Mouse (Mus musculus): ENCODE results near the gene Slc37a2. TPM values are rescaled to one million over a fixed set of nuclear protein-coding genes. Genes with fewer than 3 reads are reported as not detected.

Gene Slc37a2
- polyA plus RNA-seq, 1 experiment from 2014 or later: 20.1 TPM

DNA sequence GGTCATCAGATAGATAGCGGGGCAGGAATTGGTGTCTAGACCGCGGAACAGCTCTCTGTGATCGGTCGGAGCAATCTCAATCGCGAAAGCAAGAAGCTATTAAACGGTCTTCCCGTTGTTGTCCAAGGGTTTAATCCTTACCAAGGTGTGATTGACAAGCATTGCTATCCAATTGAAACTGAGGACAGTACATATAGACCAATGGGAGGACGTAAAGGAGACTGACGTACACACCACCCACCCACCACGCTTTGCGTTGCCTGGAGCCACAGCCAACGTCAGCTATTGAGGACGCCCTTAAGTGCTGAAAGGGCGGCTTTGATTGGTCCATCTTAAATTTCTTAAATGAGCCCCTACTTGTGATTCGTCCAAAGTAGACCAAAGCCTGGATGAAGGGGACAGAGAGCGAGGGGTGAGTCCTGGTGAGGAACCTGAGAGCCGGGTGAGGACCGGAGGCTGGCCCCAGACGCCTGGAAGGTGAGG, 47.6 kb downstream of the Slc37a2 start, which contains the start of gene Tmem218:
Tmem218 (plus strand) TSS at position 295 of the 483 bp plus-strand sequence.
- peak within 1 kb of the TSS; percentile 35; the same call in 1 of the 2 replicates for H3K9ac ChIP-seq (ENCODE audit: low read depth, low read length)
- no peak for TF ChIP-seq CTCF (IDR thresholded peaks at IDR 0.05; ENCODE audit: low read depth)
- H3K4me3 ChIP-seq (ENCODE audit: low read depth, low read length): peak within 1 kb of the TSS; percentile 57
- peak within 1 kb of the TSS; percentile 60; the same call in 1 of the 2 replicates for H3K27ac ChIP-seq (ENCODE audit: low read depth, low read length)
- H3K4me1 ChIP-seq (replicated peaks; ENCODE audit: control insufficient read depth, insufficient read depth, low read length): 0 out of 2 replicates have a peak, but pooled peaks cover 4% of the 10 kb centered on the region
- no peaks in the 10 kb centered on the region for H3K9me3 ChIP-seq (ENCODE audit: control insufficient read depth)
- H3K27me3 ChIP-seq (replicated peaks; ENCODE audit: control insufficient read depth, insufficient read depth, low read length): no peaks in the 10 kb centered on the region
- peak; percentile 100 for ATAC-seq
- H3K36me3 ChIP-seq (ENCODE audit: control insufficient read depth, insufficient read depth): no peaks in the 10 kb centered on the region
- H3K4me2 ChIP-seq (replicated peaks; ENCODE audit: low read depth): peak within 1 kb of the TSS; percentile 79
- WGBS: under 1% methylated on average over 21 of the region's 21 CpGs

- no peak overlapping the region for H3K4me3 ChIP-seq (ENCODE audit: low read depth, low read length)
- 23% methylated on average over 5 of the region's 5 CpGs for WGBS
- TF ChIP-seq CTCF (IDR thresholded peaks at IDR 0.05; ENCODE audit: low read depth): no peak
- H3K9me3 ChIP-seq (ENCODE audit: control insufficient read depth): no peaks in the 10 kb centered on the region
- H3K36me3 ChIP-seq (ENCODE audit: control insufficient read depth, insufficient read depth): no peaks in the 10 kb centered on the region
- H3K4me2 ChIP-seq (replicated peaks; ENCODE audit: low read depth): no peak overlapping the region
- ATAC-seq: no peak
- no peaks in the 10 kb centered on the region for H3K27me3 ChIP-seq (replicated peaks; ENCODE audit: control insufficient read depth, insufficient read depth, low read length)
- H3K4me1 ChIP-seq (replicated peaks; ENCODE audit: control insufficient read depth, insufficient read depth, low read length): 0 out of 2 replicates have a peak, but pooled peaks cover 4% of the 10 kb centered on the region
- no peak overlapping the region for H3K27ac ChIP-seq (ENCODE audit: low read depth, low read length)
- no peak overlapping the region for H3K9ac ChIP-seq (ENCODE audit: low read depth, low read length)
Measured at GRCm38 (mm10) chr9:37203884-37204283, 51.7 kb downstream of the Slc37a2 start.

DNA sequence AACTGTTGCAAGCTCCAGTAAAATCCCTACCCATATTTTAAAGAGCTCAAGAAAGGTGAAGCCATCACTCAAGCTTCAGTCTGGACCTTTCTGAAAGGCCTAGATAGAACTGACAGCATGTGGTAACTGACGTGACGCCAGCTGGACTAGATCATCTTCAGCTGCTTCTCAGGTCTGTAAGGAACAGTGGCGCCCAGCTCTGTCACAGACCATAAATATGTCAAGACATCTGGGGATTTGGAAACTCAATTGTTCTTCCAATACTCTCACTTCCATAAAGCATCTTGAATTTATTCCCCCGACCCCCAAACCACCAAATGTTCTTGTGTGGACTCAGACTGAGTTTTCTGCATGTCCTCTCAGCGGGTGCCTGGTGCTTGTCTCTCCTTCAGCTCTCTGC, 55.1 kb downstream of the Slc37a2 start:
- no peak overlapping the region for H3K4me3 ChIP-seq (ENCODE audit: low read depth, low read length)
- 78% methylated on average over 5 of the region's 5 CpGs for WGBS
- H3K27me3 ChIP-seq (replicated peaks; ENCODE audit: control insufficient read depth, insufficient read depth, low read length): no peaks in the 10 kb centered on the region
- H3K27ac ChIP-seq (ENCODE audit: low read depth, low read length): no peak overlapping the region
- H3K36me3 ChIP-seq (ENCODE audit: control insufficient read depth, insufficient read depth): no peaks in the 10 kb centered on the region
- no peak for TF ChIP-seq CTCF (IDR thresholded peaks at IDR 0.05; ENCODE audit: low read depth)
- H3K4me1 ChIP-seq (replicated peaks; ENCODE audit: control insufficient read depth, insufficient read depth, low read length): no peaks in the 10 kb centered on the region
- no peaks in the 10 kb centered on the region for H3K9me3 ChIP-seq (ENCODE audit: control insufficient read depth)
- no peak overlapping the region for H3K9ac ChIP-seq (ENCODE audit: low read depth, low read length)
- H3K4me2 ChIP-seq (replicated peaks; ENCODE audit: low read depth): no peak overlapping the region
- no peak for ATAC-seq

DNA sequence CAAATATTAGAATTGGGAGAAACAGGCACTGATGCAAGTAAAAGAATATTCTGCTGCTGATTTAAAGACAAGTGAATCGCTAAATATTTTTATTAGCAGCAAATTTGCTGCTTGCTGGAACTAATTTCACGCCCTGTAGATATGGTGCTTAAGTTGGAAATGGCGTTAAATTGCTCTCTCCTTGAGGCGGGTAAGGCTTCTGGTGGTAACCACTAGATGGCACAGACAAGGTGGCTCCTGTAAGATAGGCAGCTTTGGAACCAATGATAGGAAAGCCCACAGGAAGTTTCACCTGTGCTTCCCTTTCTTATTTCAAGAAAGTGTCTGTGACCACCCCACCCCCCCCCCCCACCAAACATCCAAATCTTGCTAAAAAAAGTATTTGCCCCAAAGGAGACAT, 58.5 kb downstream of the Slc37a2 start:
- WGBS: 79% methylated on average over 4 of the region's 4 CpGs
- H3K36me3 ChIP-seq (ENCODE audit: control insufficient read depth, insufficient read depth): no peaks in the 10 kb centered on the region
- no peak for ATAC-seq
- H3K27me3 ChIP-seq (replicated peaks; ENCODE audit: control insufficient read depth, insufficient read depth, low read length): no peaks in the 10 kb centered on the region
- no peak for TF ChIP-seq CTCF (IDR thresholded peaks at IDR 0.05; ENCODE audit: low read depth)
- H3K9ac ChIP-seq (ENCODE audit: low read depth, low read length): no peak overlapping the region
- H3K9me3 ChIP-seq (ENCODE audit: control insufficient read depth): no peaks in the 10 kb centered on the region
- no peak overlapping the region for H3K27ac ChIP-seq (ENCODE audit: low read depth, low read length)
- no peak overlapping the region for H3K4me3 ChIP-seq (ENCODE audit: low read depth, low read length)
- H3K4me2 ChIP-seq (replicated peaks; ENCODE audit: low read depth): no peak overlapping the region
- no peaks in the 10 kb centered on the region for H3K4me1 ChIP-seq (replicated peaks; ENCODE audit: control insufficient read depth, insufficient read depth, low read length)

DNA sequence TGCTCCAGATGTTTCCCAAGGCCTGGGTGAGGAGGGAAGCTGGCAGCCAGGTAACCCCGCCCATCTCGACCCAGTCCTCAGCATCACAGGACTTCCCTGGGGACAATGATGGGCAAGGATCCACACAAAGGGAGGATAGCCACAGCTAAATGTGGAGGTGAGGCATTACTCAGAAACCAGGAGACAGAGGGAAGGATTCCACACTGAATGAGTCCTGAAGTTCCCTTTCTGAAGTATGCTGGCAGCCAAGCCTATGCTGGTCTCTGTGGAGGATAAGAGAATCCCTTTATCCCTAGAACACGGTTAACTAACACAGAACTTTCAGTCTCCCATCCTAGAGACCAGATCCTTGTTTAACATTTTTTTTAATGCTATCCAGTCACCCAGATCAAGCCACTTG, 67.5 kb downstream of the Slc37a2 start:
- H3K9ac ChIP-seq (ENCODE audit: low read depth, low read length): no peak overlapping the region
- H3K9me3 ChIP-seq (ENCODE audit: control insufficient read depth): no peaks in the 10 kb centered on the region
- no peaks in the 10 kb centered on the region for H3K27me3 ChIP-seq (replicated peaks; ENCODE audit: control insufficient read depth, insufficient read depth, low read length)
- H3K4me2 ChIP-seq (replicated peaks; ENCODE audit: low read depth): no peak overlapping the region
- ATAC-seq: no peak
- H3K4me1 ChIP-seq (replicated peaks; ENCODE audit: control insufficient read depth, insufficient read depth, low read length): no peaks in the 10 kb centered on the region
- TF ChIP-seq CTCF (IDR thresholded peaks at IDR 0.05; ENCODE audit: low read depth): no peak
- H3K4me3 ChIP-seq (ENCODE audit: low read depth, low read length): no peak overlapping the region
- H3K36me3 ChIP-seq (ENCODE audit: control insufficient read depth, insufficient read depth): no peaks in the 10 kb centered on the region
- WGBS: 86% methylated on average over 3 of the region's 3 CpGs
- H3K27ac ChIP-seq (ENCODE audit: low read depth, low read length): no peak overlapping the region

GRCm38 (mm10) chr9:37187407-37187806, 68.1 kb downstream of the Slc37a2 start:
- H3K27me3 ChIP-seq (replicated peaks; ENCODE audit: control insufficient read depth, insufficient read depth, low read length): no peaks in the 10 kb centered on the region
- no peak overlapping the region for H3K9ac ChIP-seq (ENCODE audit: low read depth, low read length)
- H3K27ac ChIP-seq (ENCODE audit: low read depth, low read length): no peak overlapping the region
- H3K36me3 ChIP-seq (ENCODE audit: control insufficient read depth, insufficient read depth): no peaks in the 10 kb centered on the region
- no peaks in the 10 kb centered on the region for H3K4me1 ChIP-seq (replicated peaks; ENCODE audit: control insufficient read depth, insufficient read depth, low read length)
- H3K4me3 ChIP-seq (ENCODE audit: low read depth, low read length): no peak overlapping the region
- TF ChIP-seq CTCF (IDR thresholded peaks at IDR 0.05; ENCODE audit: low read depth): no peak
- H3K4me2 ChIP-seq (replicated peaks; ENCODE audit: low read depth): no peak overlapping the region
- no peaks in the 10 kb centered on the region for H3K9me3 ChIP-seq (ENCODE audit: control insufficient read depth)
- WGBS: 84% methylated on average over 5 of the region's 5 CpGs
- no peak for ATAC-seq

GRCm38 (mm10) chr9:37183176-37183575, 72.4 kb downstream of the Slc37a2 start:
- H3K36me3 ChIP-seq (ENCODE audit: control insufficient read depth, insufficient read depth): no peaks in the 10 kb centered on the region
- H3K9me3 ChIP-seq (ENCODE audit: control insufficient read depth): no peaks in the 10 kb centered on the region
- H3K27ac ChIP-seq (ENCODE audit: low read depth, low read length): no peak overlapping the region
- H3K9ac ChIP-seq (ENCODE audit: low read depth, low read length): no peak overlapping the region
- H3K4me3 ChIP-seq (ENCODE audit: low read depth, low read length): no peak overlapping the region
- no peak for ATAC-seq
- no peaks in the 10 kb centered on the region for H3K4me1 ChIP-seq (replicated peaks; ENCODE audit: control insufficient read depth, insufficient read depth, low read length)
- no peaks in the 10 kb centered on the region for H3K27me3 ChIP-seq (replicated peaks; ENCODE audit: control insufficient read depth, insufficient read depth, low read length)
- H3K4me2 ChIP-seq (replicated peaks; ENCODE audit: low read depth): no peak overlapping the region
- no peak for TF ChIP-seq CTCF (IDR thresholded peaks at IDR 0.05; ENCODE audit: low read depth)
- 73% methylated on average over 2 of the region's 2 CpGs for WGBS

All from intestine, postnatal 0 days (tissue).